Mouse (Mus musculus) splenic B cell, adult 2 months (primary cell): Measurements from ENCODE around the gene Pm20d2.

Experiments
- DNase-seq: peaks from one replicate; pipeline ENCODE4 v3.0.0-alpha.2; 2011; ENCODE audit warnings: low read depth, low spot score
- H3K27me3 ChIP-seq: 2 replicates; pipeline ENCODE4 v1.6.1; 2012; ENCODE audit warnings: mild to moderate bottlenecking, low read length, moderate library complexity, mixed read lengths; ENCODE audit not compliant: control insufficient read depth, poor library complexity, insufficient read depth, severe bottlenecking
- H3K36me3 ChIP-seq: 2 replicates; pipeline ENCODE4 v1.6.1; 2012; ENCODE audit warnings: mild to moderate bottlenecking, low read length, moderate library complexity, mixed read lengths; ENCODE audit not compliant: control insufficient read depth, poor library complexity, insufficient read depth, severe bottlenecking

Pm20d2 gene

DNA sequence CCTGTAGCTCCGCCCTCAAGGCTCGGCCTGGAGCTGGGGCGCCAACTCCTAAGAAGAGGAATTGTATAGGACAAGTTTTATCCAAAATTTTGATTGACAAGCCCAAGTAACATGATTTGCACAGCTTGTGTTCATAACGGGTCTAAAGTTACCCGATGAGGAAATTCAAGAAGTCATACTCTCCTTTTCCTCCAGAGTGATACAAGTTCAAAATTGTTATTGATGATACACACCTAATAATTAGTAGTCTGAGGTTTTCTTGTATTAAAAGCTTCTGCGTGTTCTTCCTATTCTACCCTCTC lies at the start of gene Pm20d2:
Pm20d2 (minus strand) TSS at position 3 of the 302 bp plus-strand sequence.
- no peaks in the 10 kb centered on the region for H3K36me3 ChIP-seq
- DNase-seq: no peak
- H3K27me3 ChIP-seq: no peaks in the 10 kb centered on the region

- no peaks in the 10 kb centered on the region for H3K27me3 ChIP-seq
- no peak for DNase-seq
These were observed 41.3 kb upstream of the Pm20d2 start for GRCm38 (mm10) chr4:33230881-33231280.

DNA sequence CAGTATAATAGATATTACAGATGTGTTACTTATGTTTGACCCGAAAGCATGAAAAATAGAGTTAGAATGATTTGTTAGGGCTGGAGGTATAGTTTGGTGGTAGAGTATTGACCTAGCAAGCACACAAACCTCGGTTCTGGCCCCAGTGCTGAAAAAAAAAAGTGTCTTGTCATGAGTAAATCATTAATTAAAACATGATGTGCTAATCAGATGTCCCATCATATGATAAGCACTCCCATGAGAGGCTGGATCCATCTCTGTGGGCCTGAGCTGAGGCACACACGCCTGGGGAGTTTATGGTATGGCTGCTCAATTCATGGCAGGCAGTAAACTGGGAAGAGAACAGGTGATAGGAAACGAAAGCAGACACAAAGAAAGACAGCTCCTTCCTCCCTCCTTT lies 40.1 kb upstream of the Pm20d2 start:
- DNase-seq: no peak
- no peaks in the 10 kb centered on the region for H3K27me3 ChIP-seq
- no peaks in the 10 kb centered on the region for H3K36me3 ChIP-seq

More at GRCm38 (mm10) chr4:33230881-33231280, 41.3 kb upstream of the Pm20d2 start:
- H3K36me3 ChIP-seq: no peaks in the 10 kb centered on the region

DNA sequence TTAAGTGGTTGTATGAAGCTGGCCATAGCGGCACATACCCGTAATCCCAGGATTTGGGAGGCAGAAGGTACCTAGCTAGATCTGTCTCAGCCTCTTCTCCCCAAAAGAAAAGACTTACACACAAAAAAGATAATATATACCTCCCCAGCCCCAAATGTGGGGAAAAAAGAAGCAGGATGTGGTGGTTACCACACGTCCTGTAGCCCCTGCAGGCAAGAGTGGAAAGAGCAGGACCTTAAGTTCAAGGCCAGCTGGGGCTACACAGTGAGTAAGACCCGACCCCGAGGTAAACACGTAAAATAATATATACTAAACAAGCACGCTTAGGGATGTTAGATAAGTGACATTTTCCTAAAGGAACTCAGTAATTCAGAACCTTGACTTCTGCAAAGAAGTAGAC lies 37.6 kb upstream of the Pm20d2 start:
- DNase-seq: no peak
- no peaks in the 10 kb centered on the region for H3K36me3 ChIP-seq
- H3K27me3 ChIP-seq: no peaks in the 10 kb centered on the region

DNA sequence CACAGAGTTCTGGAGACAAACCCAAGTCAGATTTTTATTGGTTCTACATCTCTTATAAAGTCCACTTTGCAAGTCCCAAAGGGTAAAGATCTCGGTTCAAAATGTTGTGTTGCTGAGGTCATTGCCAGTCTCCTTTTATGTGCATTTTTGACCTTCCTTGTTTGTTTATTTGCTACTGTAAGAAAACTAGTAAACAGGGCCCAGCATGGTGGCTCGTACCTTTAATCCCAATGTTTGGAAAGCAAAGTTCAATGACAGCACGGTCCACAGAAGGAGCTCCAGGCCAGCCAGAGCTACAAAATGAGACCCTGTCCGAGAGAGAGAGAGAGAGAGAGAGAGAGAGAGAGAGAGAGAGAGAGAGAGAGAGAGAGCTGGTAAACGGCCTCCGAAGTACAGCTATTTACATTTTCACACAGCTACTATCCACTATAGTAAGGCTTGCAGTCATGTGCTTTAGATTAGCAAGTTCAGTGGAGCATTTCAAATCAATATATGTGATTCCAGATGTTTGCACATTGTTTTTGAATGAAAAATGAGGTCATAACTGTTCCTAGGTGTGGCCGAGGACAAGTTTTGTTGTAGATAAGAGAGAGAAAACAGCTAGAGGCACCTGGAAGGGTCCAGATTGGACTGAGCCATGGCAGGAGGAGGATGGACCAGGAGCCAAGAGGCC lies 34.6 kb upstream of the Pm20d2 start:
- no peak for DNase-seq
- no peaks in the 10 kb centered on the region for H3K36me3 ChIP-seq
- H3K27me3 ChIP-seq: no peaks in the 10 kb centered on the region

DNA sequence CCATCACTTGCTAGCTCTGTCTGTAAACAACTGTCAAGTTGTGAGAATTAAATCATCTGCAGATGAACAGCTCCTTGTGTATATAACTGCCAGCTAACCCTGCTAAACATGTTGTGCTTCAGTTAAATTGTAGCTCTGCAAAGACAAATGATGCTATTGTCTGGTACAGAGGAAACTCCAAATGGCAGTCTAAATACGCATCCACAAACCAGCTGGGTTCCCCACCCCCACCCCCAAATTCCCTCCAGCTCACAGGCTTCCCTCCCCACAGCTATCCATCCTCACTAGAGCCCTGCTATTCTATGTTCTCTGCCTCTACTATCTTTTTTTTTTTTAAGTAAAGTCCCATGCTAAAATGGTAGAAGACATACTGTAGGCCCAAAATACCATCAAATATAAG lies 32.3 kb upstream of the Pm20d2 start:
- Histone ChIP-seq H3K27me3 (no peaks in the 10 kb centered on the region), H3K36me3 (no peaks in the 10 kb centered on the region)
- DNase-seq: no peak

DNA sequence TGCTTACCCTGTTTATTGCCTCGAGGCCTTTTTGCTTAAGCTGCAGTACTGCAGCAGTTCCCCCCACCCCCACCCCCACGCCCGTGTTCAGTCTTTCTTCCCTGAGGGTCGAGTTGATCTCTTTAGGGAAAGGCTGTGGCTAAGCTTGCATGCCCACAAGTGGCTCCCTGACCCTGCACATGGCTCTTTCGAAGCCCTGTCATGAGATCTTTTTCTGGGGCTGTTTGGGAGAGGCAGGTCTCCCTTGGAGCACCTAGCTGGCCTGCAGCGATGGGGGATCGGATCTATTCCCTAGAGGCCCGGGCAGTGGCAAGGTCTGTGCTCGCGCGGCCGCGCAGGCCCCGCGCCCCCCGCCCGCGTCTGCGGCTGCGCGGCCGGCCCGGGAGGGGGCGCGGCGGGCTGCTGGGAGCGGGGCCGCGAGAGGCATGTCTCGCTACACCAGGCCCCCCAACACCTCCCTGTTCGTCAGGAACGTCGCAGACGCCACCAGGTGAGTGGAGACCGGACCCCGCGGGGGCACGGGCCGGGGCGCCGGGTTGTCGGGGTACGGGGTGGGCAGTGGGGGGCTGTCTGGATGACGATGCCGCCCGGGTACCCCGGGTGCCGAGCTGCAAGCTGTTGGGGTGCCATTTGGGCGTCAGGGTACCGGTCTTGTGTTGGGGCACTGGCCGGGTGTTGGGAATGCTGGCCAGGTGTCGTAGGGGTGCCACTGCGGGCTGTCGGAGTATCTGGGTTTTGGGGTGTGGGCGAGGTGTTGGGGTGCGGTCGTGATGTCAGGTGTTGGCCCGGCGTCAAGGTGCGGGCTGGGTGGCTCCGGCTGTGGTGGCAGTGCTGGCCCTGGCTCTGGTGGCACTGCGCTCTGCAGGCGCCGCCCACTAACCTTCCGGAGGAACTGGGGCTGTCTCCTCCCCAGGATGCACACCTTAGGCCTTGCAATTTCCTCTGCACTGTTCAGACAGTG lies 19.6 kb upstream of the Pm20d2 start, which contains the start of gene Srsf12:
Srsf12 (plus strand) TSS at position 111 of the 961 bp plus-strand sequence.
- DNase-seq: peak; percentile 54
- Histone ChIP-seq H3K27me3 (no peaks in the 10 kb centered on the region; the same call in 1 of the 2 replicates), H3K36me3 (no peaks in the 10 kb centered on the region)

- Histone ChIP-seq H3K27me3 (no peaks in the 10 kb centered on the region; the same call in 1 of the 2 replicates), H3K36me3 (no peaks in the 10 kb centered on the region)
- DNase-seq: no peak
These were observed 18.0 kb upstream of the Pm20d2 start for GRCm38 (mm10) chr4:33207551-33207950.

- no peaks in the 10 kb centered on the region for H3K36me3 ChIP-seq
- DNase-seq: peak; percentile 66
- H3K27me3 ChIP-seq: no peaks in the 10 kb centered on the region; the same call in 1 of the 2 replicates
These were observed 15.1 kb upstream of the Pm20d2 start for GRCm38 (mm10) chr4:33204682-33205081.

DNA sequence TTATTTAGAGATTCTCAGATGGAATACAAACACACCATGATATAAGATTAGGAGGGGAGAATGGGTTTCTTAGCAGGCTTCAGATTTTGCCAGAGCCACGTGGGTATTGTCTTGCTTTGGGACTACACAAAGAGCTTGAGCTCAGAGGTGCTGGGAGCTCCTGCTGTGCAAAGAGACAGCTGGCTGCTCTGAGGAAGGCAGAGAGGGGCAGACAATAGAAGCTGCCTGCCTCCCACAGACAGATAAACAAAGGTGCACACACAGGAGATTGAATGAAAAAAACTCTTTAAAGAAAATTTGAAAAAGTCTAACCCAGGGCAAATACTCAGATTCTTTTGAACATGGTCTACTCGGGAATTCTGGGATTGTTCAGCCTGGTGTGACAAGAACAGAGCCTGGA lies 8.6 kb upstream of the Pm20d2 start:
- no peaks in the 10 kb centered on the region for H3K27me3 ChIP-seq
- no peak for DNase-seq
- H3K36me3 ChIP-seq: no peaks in the 10 kb centered on the region

GRCm38 (mm10) chr4:33188781-33189734 lies 479 bp downstream of the Pm20d2 start:
- DNase-seq: peak; percentile 51
- Histone ChIP-seq H3K27me3 (no peaks in the 10 kb centered on the region), H3K36me3 (no peaks in the 10 kb centered on the region)

DNA sequence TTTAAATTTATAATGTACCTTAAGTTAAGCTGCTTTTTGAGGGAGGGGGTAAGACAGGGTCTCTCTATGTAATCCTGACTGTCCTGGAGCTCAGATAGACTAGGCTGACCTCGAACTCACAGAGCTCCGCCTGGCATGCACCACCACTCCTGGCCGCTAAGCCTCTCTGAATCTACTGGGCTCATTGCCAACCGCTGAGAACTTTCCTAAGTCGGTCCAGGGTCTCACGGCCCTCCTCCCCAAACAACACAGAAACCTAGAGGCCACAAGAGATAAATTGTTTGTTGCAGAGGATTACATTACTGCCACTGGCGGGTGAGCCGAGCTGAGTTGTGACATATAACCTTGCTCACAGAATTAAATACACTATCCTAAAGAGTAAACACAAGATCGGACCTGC lies 1.4 kb downstream of the Pm20d2 start:
- no peaks in the 10 kb centered on the region for H3K36me3 ChIP-seq
- DNase-seq: no peak

DNA sequence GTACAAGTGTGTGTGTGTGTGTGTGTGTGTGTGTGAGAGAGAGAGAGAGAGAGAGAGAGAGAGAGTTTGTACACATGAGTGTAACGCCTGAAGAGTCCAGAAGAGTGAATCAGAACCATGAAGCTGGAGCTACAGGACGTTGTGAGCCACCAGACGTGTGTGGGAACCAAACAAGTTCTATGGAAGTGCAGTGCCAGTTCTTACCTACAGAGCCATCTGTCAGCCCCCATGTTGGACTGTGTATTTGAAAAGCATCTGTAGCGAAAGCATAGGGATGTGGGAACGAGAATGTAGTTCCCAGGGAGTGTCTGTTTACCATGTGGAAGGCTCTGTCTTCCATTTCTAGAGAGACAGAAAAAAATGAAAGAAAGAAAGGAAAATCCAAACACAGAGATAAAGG lies 6.1 kb downstream of the Pm20d2 start:
- no peak for DNase-seq
- no peaks in the 10 kb centered on the region for H3K27me3 ChIP-seq

More for the DNA sequence above, 1.4 kb downstream of the Pm20d2 start:
- H3K27me3 ChIP-seq: no peaks in the 10 kb centered on the region

More for the DNA sequence above, 6.1 kb downstream of the Pm20d2 start:
- no peaks in the 10 kb centered on the region for H3K36me3 ChIP-seq
